ENCODE assay signal across 9 mouse cellular contexts in genomic region chr2:69043431-69044118, GRCm38 (mm10).
DNase-seq lines count a peak whose midpoint lies in the region; ATAC-seq and TF ChIP-seq lines count a peak whose summit lies in the region.
"Had no signal": no experiment of that assay in that cellular context is flagged by ENCODE, and none has a peak within 500 bp of the region (broad histone marks: within the 10 kb centered on the region; RNA-seq: fewer than 3 reads in every experiment).

No protein-coding gene starts in this region.

- H3K9ac ChIP-seq in ES-Bruce4 (ENCODE audit: low read depth, poor library complexity, severe bottlenecking): no peak overlapping the region
- H3K9ac ChIP-seq in forebrain, embryonic 15.5 days (replicated peaks): no peak overlapping the region
- H3K9ac ChIP-seq in liver, embryonic 16.5 days (ENCODE audit: low read depth, low read length): no peak overlapping the region
- no peak overlapping the region for H3K9ac ChIP-seq in neural tube, embryonic 11.5 days (ENCODE audit: low read length)
- H3K9ac ChIP-seq: heart, embryonic 15.5 days had no signal

- H3K4me2 ChIP-seq in forebrain, embryonic 15.5 days (replicated peaks): no peak overlapping the region
- no peak overlapping the region for H3K4me2 ChIP-seq in liver, embryonic 16.5 days (ENCODE audit: low read depth, low read length)
- H3K4me2 ChIP-seq in neural tube, embryonic 11.5 days (ENCODE audit: low read depth): no peak overlapping the region
- H3K4me2 ChIP-seq: heart, embryonic 15.5 days had no signal

- no peaks in the 10 kb centered on the region for H3K27me3 ChIP-seq in ES-Bruce4 (ENCODE audit: control insufficient read depth, insufficient read depth, low read length, poor library complexity, severe bottlenecking)
- H3K27me3 ChIP-seq in forebrain, embryonic 15.5 days: no peaks in the 10 kb centered on the region
- no peaks in the 10 kb centered on the region for H3K27me3 ChIP-seq in liver, embryonic 16.5 days (ENCODE audit: control insufficient read depth, insufficient read depth, low read depth, low read length)
- no peaks in the 10 kb centered on the region for H3K27me3 ChIP-seq in neural tube, embryonic 11.5 days (ENCODE audit: control insufficient read depth, insufficient read depth, low read length)
- H3K27me3 ChIP-seq: heart, embryonic 15.5 days had no signal

- TF ChIP-seq CTCF in ES-Bruce4 (IDR thresholded peaks at IDR 0.05; ENCODE audit: low read depth, low read length): peak; percentile 51

- TF ChIP-seq POLR2A in ES-Bruce4 (IDR thresholded peaks at IDR 0.05; ENCODE audit: insufficient read depth, low read length): no peak

- no peak for TF ChIP-seq EP300 in ES-Bruce4 (IDR thresholded peaks at IDR 0.05; ENCODE audit: insufficient read depth, low read depth, low read length)

- H3K36me3 ChIP-seq in ES-Bruce4 (ENCODE audit: control insufficient read depth, insufficient read depth, low read length, poor library complexity, severe bottlenecking): no peaks in the 10 kb centered on the region
- H3K36me3 ChIP-seq in forebrain, embryonic 15.5 days: no peaks in the 10 kb centered on the region
- H3K36me3 ChIP-seq in liver, embryonic 16.5 days (ENCODE audit: control insufficient read depth, insufficient read depth): no peaks in the 10 kb centered on the region
- H3K36me3 ChIP-seq in neural tube, embryonic 11.5 days (ENCODE audit: control insufficient read depth, insufficient read depth, low read length): no peaks in the 10 kb centered on the region
- H3K36me3 ChIP-seq: heart, embryonic 15.5 days had no signal

- peak; percentile 60 for ATAC-seq in cerebellum, adult (ENCODE audit: insufficient number of reproducible peaks, low FRiP score, low TSS enrichment)
- peak; percentile 57 for ATAC-seq in forebrain, embryonic 15.5 days (replicated peaks)
- 0 out of 2 replicates have a peak, but pooled peaks have one; percentile 16 for ATAC-seq in liver, embryonic 16.5 days (ENCODE audit: low read depth)
- peak; percentile 59 for ATAC-seq in neural tube, embryonic 11.5 days (ENCODE audit: insufficient read depth, low FRiP score, low TSS enrichment)
- ATAC-seq in erythroblast, adult 5-6 weeks (replicated peaks; ENCODE audit: low FRiP score, poor library complexity, severe bottlenecking): no peak

- peaks cover 9% of the 10 kb centered on the region; the same call in 1 of the 2 replicates for H3K9me3 ChIP-seq in ES-Bruce4 (replicated peaks; ENCODE audit: control insufficient read depth, insufficient read depth, low read length, poor library complexity, severe bottlenecking)
- no peaks in the 10 kb centered on the region for H3K9me3 ChIP-seq in forebrain, embryonic 15.5 days
- H3K9me3 ChIP-seq in liver, embryonic 16.5 days (replicated peaks; ENCODE audit: control insufficient read depth, low read length): no peaks in the 10 kb centered on the region
- H3K9me3 ChIP-seq in neural tube, embryonic 11.5 days (ENCODE audit: control insufficient read depth, low read length): no peaks in the 10 kb centered on the region
- H3K9me3 ChIP-seq: heart, embryonic 15.5 days had no signal

- DNase-seq in A20 (ENCODE audit: low read depth, low spot score): peak; percentile 54
- DNase-seq in kidney, adult 11 months: peak; percentile 21
- DNase-seq in neural tube, embryonic 11.5 days (ENCODE audit: low spot score): peak; percentile 63

- WGBS in forebrain, embryonic 15.5 days: 69% methylated on average over 4 of the region's 4 CpGs
- 56% methylated on average over 4 of the region's 4 CpGs for WGBS in liver, embryonic 16.5 days (ENCODE audit: insufficient replicate concordance)
- WGBS in neural tube, embryonic 11.5 days: 49% methylated on average over 4 of the region's 4 CpGs

- no peak overlapping the region for H3K4me3 ChIP-seq in ES-Bruce4 (ENCODE audit: low read depth, low read length)
- no peak overlapping the region for H3K4me3 ChIP-seq in forebrain, embryonic 15.5 days
- H3K4me3 ChIP-seq in liver, embryonic 16.5 days (ENCODE audit: low read depth, low read length): no peak overlapping the region
- H3K4me3 ChIP-seq in neural tube, embryonic 11.5 days (ENCODE audit: low read depth, low read length): no peak overlapping the region
- H3K4me3 ChIP-seq: heart, embryonic 15.5 days had no signal

- H3K4me1 ChIP-seq in ES-Bruce4 (ENCODE audit: control insufficient read depth, insufficient read depth, low read length): peaks cover 2% of the 10 kb centered on the region
- H3K4me1 ChIP-seq in forebrain, embryonic 15.5 days: peaks cover 21% of the 10 kb centered on the region
- H3K4me1 ChIP-seq in liver, embryonic 16.5 days (ENCODE audit: control insufficient read depth, low read depth, low read length): no peaks in the 10 kb centered on the region
- H3K4me1 ChIP-seq in neural tube, embryonic 11.5 days (ENCODE audit: control insufficient read depth, insufficient read depth, low read length): peaks cover 4% of the 10 kb centered on the region; the same call in 1 of the 2 replicates
- H3K4me1 ChIP-seq: heart, embryonic 15.5 days had no signal

- H3K27ac ChIP-seq in ES-Bruce4 (ENCODE audit: insufficient read depth, low read length): no peak overlapping the region
- H3K27ac ChIP-seq in forebrain, embryonic 15.5 days (replicated peaks): no peak overlapping the region
- H3K27ac ChIP-seq in liver, embryonic 16.5 days (ENCODE audit: low read length): no peak overlapping the region
- peak overlapping the region; percentile 57; the same call in 1 of the 2 replicates for H3K27ac ChIP-seq in neural tube, embryonic 11.5 days (ENCODE audit: low read depth, low read length)
- H3K27ac ChIP-seq: heart, embryonic 15.5 days had no signal
